Mouse (Mus musculus) heart, postnatal 0 days (tissue): ENCODE results near the gene Zfp980. TPM values are rescaled to one million over a fixed set of nuclear protein-coding genes. Genes with fewer than 3 reads are reported as not detected.
"Not testable (repeated sequence)": the region's sequence is repeated elsewhere in the genome, so short reads cannot be mapped to it uniquely, and the experiment has no call there.

Experiments used
- ATAC-seq: fragments of 200-750 bp; cut with Nextera tagmentation; 2 replicates; pipeline ENCODE4 v1.8.0; 2017; ENCODE audit warnings: low read depth, moderate number of reproducible peaks, moderate library complexity; ENCODE audit not compliant: insufficient read depth
- DNase-seq: peaks from one replicate; pipeline ENCODE4 v3.0.0-alpha.2; 2016; ENCODE audit warnings: low spot score
- H3K27ac ChIP-seq: fragments of 300-500 bp; sonication (generic); 2 replicates; pipeline ENCODE4 v1.5.1; 2014; ENCODE audit warnings: low read depth, mild to moderate bottlenecking
- H3K27me3 ChIP-seq: fragments of 300-500 bp; sonication (generic); 2 replicates; pipeline ENCODE4 v1.6.1; 2014; ENCODE audit warnings: low read length, mixed read lengths; ENCODE audit not compliant: control insufficient read depth, insufficient read depth
- H3K36me3 ChIP-seq: fragments of 300-500 bp; sonication (generic); replicated peaks from 2 replicates; pipeline ENCODE4 v1.6.1; 2014; ENCODE audit warnings: low read length, mixed read lengths; ENCODE audit not compliant: control insufficient read depth, insufficient read depth
- H3K4me1 ChIP-seq: fragments of 300-500 bp; sonication (generic); 2 replicates; pipeline ENCODE4 v1.6.1; 2014; ENCODE audit warnings: antibody characterized with exemption; ENCODE audit not compliant: control insufficient read depth, insufficient read depth
- H3K4me2 ChIP-seq: fragments of 300-500 bp; sonication (generic); 2 replicates; pipeline ENCODE4 v1.6.1; 2014; ENCODE audit warnings: low read depth, mild to moderate bottlenecking, low read length, moderate library complexity
- H3K4me3 ChIP-seq: fragments of 300-500 bp; sonication (generic); 2 replicates; pipeline ENCODE4 v1.5.1; 2014; ENCODE audit warnings: low read depth, low read length
- H3K9ac ChIP-seq: fragments of 300-500 bp; sonication (generic); replicated peaks from 2 replicates; pipeline ENCODE4 v1.6.1; 2014; ENCODE audit warnings: low read depth, low read length, mixed read lengths
- H3K9me3 ChIP-seq: fragments of 300-500 bp; sonication (generic); replicated peaks from 2 replicates; pipeline ENCODE4 v1.6.1; 2016; ENCODE audit warnings: low read length; ENCODE audit not compliant: control insufficient read depth
- WGBS: fragments of 180-500 bp; shearing (Covaris S2); extraction: QIAGEN DNeasy Blood & Tissue Kit; methylation state at CpG from one replicate; pipeline ENCODE4 v1.1.7; 2014; 5-methylcytosine and 5-hydroxymethylcytosine counted together
- polyA plus RNA-seq: library from polyadenylated mRNA; unstranded; fragments of >200 nt; fragmentation: Nextera tagmentation; extraction: Ambion mirVana; gene quantifications from 2 replicates; pipeline ENCODE4 v1.2.1, GENCODE M21; 2015
- total RNA-seq: library from RNA; depleted of rRNA; stranded (reverse); fragments of >200 nt; gene quantifications from 2 replicates; pipeline ENCODE4 v1.2.3, GENCODE M21; 2014; ENCODE audit warnings: low replicate concordance; rRNA removed

Gene Zfp980
- total and polyA plus RNA-seq, 2 experiments from 2014 or later = not detected

DNA sequence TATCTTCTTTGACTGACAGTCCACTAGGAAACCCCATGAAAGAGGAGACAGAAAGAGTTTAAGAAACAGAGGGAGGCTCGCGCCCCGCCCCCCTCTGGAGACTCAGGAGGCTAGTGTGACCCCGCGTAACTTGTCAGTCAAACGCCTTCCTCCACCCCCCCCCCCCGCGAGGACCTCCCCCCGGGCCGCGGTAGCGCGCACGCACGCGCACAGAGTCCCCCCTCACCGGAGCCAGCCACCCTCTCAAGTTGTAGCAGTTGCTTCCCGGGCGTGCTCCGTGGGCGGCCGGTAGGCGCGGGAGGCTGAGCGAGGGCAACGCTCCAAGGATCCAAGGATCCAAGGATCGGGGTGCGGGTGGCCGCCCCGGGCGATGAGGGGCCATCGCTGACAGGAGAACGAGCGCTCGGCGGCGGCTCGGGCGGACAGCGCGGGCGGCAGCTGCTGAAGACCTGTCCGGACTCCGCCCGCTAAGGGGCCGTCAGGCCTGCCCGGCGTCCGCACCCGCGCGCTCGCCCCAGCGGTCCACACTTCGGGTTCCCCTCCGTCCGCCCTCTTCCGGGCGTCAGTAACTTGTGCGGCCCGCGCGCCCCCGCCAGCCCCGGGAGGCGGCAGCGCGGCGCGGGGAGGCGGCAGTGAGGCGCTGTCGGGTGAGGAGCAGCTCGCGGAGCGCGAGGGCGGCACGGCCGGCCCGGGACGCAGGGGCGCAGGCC lies 74.6 kb downstream of the Zfp980 start:
- H3K36me3 ChIP-seq = not testable (repeated sequence)
- 3% methylated on average over 44 of the region's 83 CpGs for WGBS

DNA sequence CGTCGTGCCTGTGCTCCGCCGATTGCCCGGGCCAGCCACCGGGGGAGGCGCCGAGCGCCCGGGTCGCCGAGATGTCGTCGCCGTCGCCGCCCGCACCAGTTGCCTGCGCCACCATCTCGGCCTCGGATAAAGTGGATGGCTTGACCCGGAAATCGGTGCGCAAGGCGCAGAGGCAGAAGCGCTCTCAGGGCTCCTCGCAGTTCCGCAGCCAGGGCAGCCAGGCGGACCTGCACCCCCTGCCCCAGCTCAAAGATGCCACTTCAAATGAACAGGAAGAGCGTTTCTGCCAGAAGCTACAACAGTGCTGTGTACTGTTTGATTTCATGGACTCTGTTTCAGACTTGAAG lies 75.1 kb downstream of the Zfp980 start:
- no CpG with 5 or more reads among the region's 30 CpGs for WGBS
- H3K4me1 ChIP-seq, H3K9me3 ChIP-seq, DNase-seq, H3K36me3 ChIP-seq, H3K4me2 ChIP-seq, H3K4me3 ChIP-seq, H3K9ac ChIP-seq, H3K27ac ChIP-seq, H3K27me3 ChIP-seq, ATAC-seq: not testable (repeated sequence)

More for the DNA sequence above, 74.6 kb downstream of the Zfp980 start:
- Histone ChIP-seq H3K4me2 (peak overlapping the region; percentile 47), H3K4me3 (peak overlapping the region; percentile 24)
- not testable (repeated sequence) for DNase-seq, H3K27me3 ChIP-seq, H3K27ac ChIP-seq, H3K4me1 ChIP-seq, H3K9me3 ChIP-seq, H3K9ac ChIP-seq
- ATAC-seq = peak; percentile 57

Other genes starting within 250 kb of the Zfp980 start
- not detected in 2 replicates for gene Zfp990, start 159.9 kb upstream of the Zfp980 start, total RNA-seq
- gene Zfp990, start 159.9 kb upstream of the Zfp980 start, polyA plus RNA-seq = not detected in 2 replicates
- 1.9 and 2.4 TPM in 2 replicates for gene Gm13212, start 85.5 kb upstream of the Zfp980 start, total RNA-seq
- gene Gm13212, start 85.5 kb upstream of the Zfp980 start, polyA plus RNA-seq = 5.0 and 5.3 TPM in 2 replicates
- not detected in 2 replicates for gene Zfp986, start 198.1 kb downstream of the Zfp980 start, total RNA-seq
- not detected in 2 replicates for gene Zfp986, start 198.1 kb downstream of the Zfp980 start, polyA plus RNA-seq